Mouse (Mus musculus) activated CD4-positive, CD25-positive, alpha-beta regulatory T cell, adult 4 months (primary cell): ENCODE results near the gene Ppm1h. TPM values are rescaled to one million over a fixed set of nuclear protein-coding genes. Genes with fewer than 3 reads are reported as not detected.

Experiments used
- ATAC-seq: one replicate; pipeline ENCODE4 v1.8.0; 2017
- polyA plus RNA-seq, 2 experiments: library from polyadenylated mRNA; unstranded; fragments of 100-300 nt; shearing (Covaris generic); gene quantifications; one replicate each; pipeline ENCODE4 v1.2.1; 2017

The Ppm1h gene
- polyA plus RNA-seq, 2 experiments from 2014 or later, result 37.4 to 45.1 TPM

GRCm38 (mm10) chr10:122983579-122984530, 305.3 kb downstream of the Ppm1h start:
- no peak for ATAC-seq

GRCm38 (mm10) chr10:122984531-122985251, 306.1 kb downstream of the Ppm1h start:
- no peak for ATAC-seq

GRCm38 (mm10) chr10:122985252-122985514, 306.6 kb downstream of the Ppm1h start:
- ATAC-seq, result peak; percentile 36

GRCm38 (mm10) chr10:122985515-122986319, 307.2 kb downstream of the Ppm1h start:
- peak; percentile 34 for ATAC-seq

GRCm38 (mm10) chr10:122986320-122987225, 308.0 kb downstream of the Ppm1h start:
- peak; percentile 20 for ATAC-seq

- ATAC-seq, result peak; percentile 47
Measured at GRCm38 (mm10) chr10:122987671-122988128, 309.1 kb downstream of the Ppm1h start.

GRCm38 (mm10) chr10:122988372-122988771, 309.8 kb downstream of the Ppm1h start:
- no peak for ATAC-seq

- ATAC-seq, result no peak
Measured at GRCm38 (mm10) chr10:122989916-122990315, 311.4 kb downstream of the Ppm1h start.

- ATAC-seq, result no peak
Measured at GRCm38 (mm10) chr10:122990606-122991005, 312.0 kb downstream of the Ppm1h start.

- ATAC-seq, result no peak
Measured at GRCm38 (mm10) chr10:122991053-122991452, 312.5 kb downstream of the Ppm1h start.

- no peak for ATAC-seq
Measured at GRCm38 (mm10) chr10:122991648-122992047, 313.1 kb downstream of the Ppm1h start.

GRCm38 (mm10) chr10:122994402-122995107, 316.0 kb downstream of the Ppm1h start:
- no peak for ATAC-seq

Other genes starting within 250 kb of the Ppm1h start
- not detected for gene Avpr1a, start 230.3 kb upstream of the Ppm1h start, polyA plus RNA-seq